Mouse (Mus musculus): ENCODE measurements around the gene Itgb5. TPM values are rescaled to one million over a fixed set of nuclear protein-coding genes. Genes with fewer than 3 reads are reported as not detected.

Itgb5 gene
- total and polyA plus RNA-seq, 3 experiments = 0.85 to 20.1 (median 1.8) TPM

DNA sequence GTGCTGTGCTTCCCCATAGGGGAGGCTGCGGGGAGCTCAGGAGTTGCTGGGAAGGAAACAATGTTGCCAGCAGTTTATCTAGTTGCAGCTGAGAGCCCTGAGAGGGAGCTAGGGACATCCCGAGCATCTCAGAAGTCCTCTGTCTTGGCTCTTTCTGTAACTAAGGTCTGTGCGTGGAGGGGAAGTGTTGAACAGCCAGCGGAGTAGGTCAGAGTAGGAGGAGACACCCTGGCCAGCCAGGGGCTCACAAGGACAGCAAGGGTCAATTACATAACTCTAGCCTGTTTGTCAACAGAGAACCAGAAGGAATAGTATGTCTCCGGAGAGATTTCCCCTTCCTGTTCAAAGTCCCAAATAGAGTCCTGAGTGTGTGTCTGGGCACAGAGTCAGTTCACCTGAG, 102.7 kb downstream of the Itgb5 start:
- no peaks in the 10 kb centered on the region for H3K36me3 ChIP-seq (replicated peaks in 1 of 2; ENCODE audit: control insufficient read depth in 1 of 2, insufficient read depth in 1 of 2, low read length in 1 of 2)
- H3K4me2 ChIP-seq (ENCODE audit: insufficient read depth, low read depth, poor library complexity, severe bottlenecking) = no peak overlapping the region
- H3K27ac ChIP-seq (ENCODE audit: insufficient read depth, low read depth) = no peak overlapping the region
- no peak overlapping the region for H3K9ac ChIP-seq (ENCODE audit: insufficient read depth, low read depth)
- in situ Hi-C loops (cut with MboI; ENCODE audit: low pct_ligation_motif_present, low pct_unique_long_range_greater_than_20kb, low sequenced_read_pairs) = no loop called here
- H3K27me3 ChIP-seq (replicated peaks) = peaks cover 48% of the 10 kb centered on the region
- no peak overlapping the region for H3K4me3 ChIP-seq (replicated peaks in 1 of 3; ENCODE audit: low read depth in 2 of 3, low read length in 2 of 3, poor library complexity in 1 of 3)
- H3K9me3 ChIP-seq (replicated peaks; ENCODE audit: low read length) = peaks cover 2% of the 10 kb centered on the region
- no peaks in the 10 kb centered on the region for H3K4me1 ChIP-seq (ENCODE audit: control insufficient read depth in 1 of 2, insufficient read depth in 2 of 2)
- dilution Hi-C loops (cut with MboI; ENCODE audit: extremely low pct_ligation_motif_present, extremely low pct_unique_long_range_greater_than_20kb, low sequenced_read_pairs) = no loop called here
- TF ChIP-seq GABPA (IDR thresholded peaks at IDR 0.05; ENCODE audit: insufficient replicate concordance, low read depth, low read length) = no peak
- no peak for TF ChIP-seq NELFE (IDR thresholded peaks at IDR 0.05; ENCODE audit: low read depth, low read length)
- TF ChIP-seq MYC (IDR thresholded peaks at IDR 0.05; ENCODE audit: low read depth, low read length) = no peak
- TF ChIP-seq PAX5 (IDR thresholded peaks at IDR 0.05; ENCODE audit: low read length) = no peak
- no peak for TF ChIP-seq ZNF384 (IDR thresholded peaks at IDR 0.05; ENCODE audit: low read depth, low read length)
- no peak for TF ChIP-seq CHD1 (IDR thresholded peaks at IDR 0.05; ENCODE audit: low read depth, low read length)
- TF ChIP-seq HCFC1 (IDR thresholded peaks at IDR 0.05; ENCODE audit: low read depth, low read length) = no peak
- no peak for TF ChIP-seq MAZ (IDR thresholded peaks at IDR 0.05; ENCODE audit: low read depth, low read length)
- no peak for TF ChIP-seq POLR2A (IDR thresholded peaks at IDR 0.05; ENCODE audit: low read depth, low read length)
- no peak for TF ChIP-seq MAFK (IDR thresholded peaks at IDR 0.05; ENCODE audit: insufficient replicate concordance, low read length)
- no peaks in the 10 kb centered on the region for H3K79me2 ChIP-seq (replicated peaks; ENCODE audit: control insufficient read depth, extremely low read depth, insufficient read depth, poor library complexity, severe bottlenecking)
- no peak for DNase-seq (ENCODE audit: extremely low read depth)

DNA sequence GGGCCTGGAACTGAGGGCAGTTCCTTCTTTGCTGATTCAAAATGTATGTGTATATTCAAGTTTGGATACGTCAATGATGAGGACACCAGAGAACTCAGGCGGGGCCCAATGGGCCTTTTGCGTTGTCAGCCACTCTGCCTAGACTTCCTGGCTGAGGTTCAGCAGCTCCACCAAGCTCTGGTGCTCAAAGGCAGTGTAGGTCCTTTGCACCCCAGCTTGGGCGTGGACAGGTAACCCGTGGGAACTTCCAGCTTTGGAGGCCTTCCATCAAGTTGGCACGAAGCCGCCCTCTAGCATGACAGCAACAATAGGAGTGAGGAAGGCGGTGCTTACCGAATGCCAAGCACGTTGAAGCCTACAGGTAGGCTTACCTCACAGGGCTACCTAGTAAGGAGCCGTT, 103.9 kb downstream of the Itgb5 start:
- no peaks in the 10 kb centered on the region for H3K4me1 ChIP-seq (ENCODE audit: control insufficient read depth in 1 of 2, insufficient read depth in 2 of 2)
- peaks cover 47% of the 10 kb centered on the region for H3K27me3 ChIP-seq (replicated peaks)

GRCm38 (mm10) chr16:33934701-33935406, 105.4 kb downstream of the Itgb5 start:
- H3K4me3 ChIP-seq (replicated peaks in 1 of 3; ENCODE audit: low read depth in 2 of 3, low read length in 2 of 3, poor library complexity in 1 of 3) = no peak overlapping the region
- peaks cover 34% of the 10 kb centered on the region for H3K27me3 ChIP-seq (replicated peaks)
- H3K79me2 ChIP-seq (replicated peaks; ENCODE audit: control insufficient read depth, extremely low read depth, insufficient read depth, poor library complexity, severe bottlenecking) = no peaks in the 10 kb centered on the region
- H3K27ac ChIP-seq (ENCODE audit: insufficient read depth, low read depth) = no peak overlapping the region
- H3K4me1 ChIP-seq (ENCODE audit: control insufficient read depth in 1 of 2, insufficient read depth in 2 of 2) = no peaks in the 10 kb centered on the region
- dilution Hi-C loops (cut with MboI; ENCODE audit: extremely low pct_ligation_motif_present, extremely low pct_unique_long_range_greater_than_20kb, low sequenced_read_pairs) = no loop called here
- no peak overlapping the region for H3K9ac ChIP-seq (ENCODE audit: insufficient read depth, low read depth)
- TF ChIP-seq MYC (IDR thresholded peaks at IDR 0.05; ENCODE audit: low read depth, low read length) (no peak), PAX5 (IDR thresholded peaks at IDR 0.05; ENCODE audit: low read length) (no peak), JUND (conservative IDR thresholded peaks at IDR 0.05; ENCODE audit: low read depth, low read length) (no peak), MAZ (IDR thresholded peaks at IDR 0.05; ENCODE audit: low read depth, low read length) (no peak), POLR2A (IDR thresholded peaks at IDR 0.05; ENCODE audit: low read depth, low read length) (no peak), GABPA (IDR thresholded peaks at IDR 0.05; ENCODE audit: insufficient replicate concordance, low read depth, low read length) (no peak), RCOR1 (conservative IDR thresholded peaks at IDR 0.05; ENCODE audit: low read depth, low read length) (no peak), MEF2A (IDR thresholded peaks at IDR 0.05; ENCODE audit: borderline replicate concordance, low read depth, low read length) (no peak), HCFC1 (IDR thresholded peaks at IDR 0.05; ENCODE audit: low read depth, low read length) (no peak), TCF12 (IDR thresholded peaks at IDR 0.05; ENCODE audit: low read depth, low read length) (no peak), ZKSCAN1 (IDR thresholded peaks at IDR 0.05; ENCODE audit: borderline replicate concordance, low read depth, low read length) (no peak), ELF1 (IDR thresholded peaks at IDR 0.05; ENCODE audit: low read depth, low read length) (no peak), SIN3A (IDR thresholded peaks at IDR 0.05; ENCODE audit: low read length) (no peak), MXI1 (IDR thresholded peaks at IDR 0.05; ENCODE audit: low read depth, low read length) (no peak), CTCF (conservative IDR thresholded peaks at IDR 0.05 in 1 of 2, IDR thresholded peaks at IDR 0.05 in 1 of 2; ENCODE audit: low read depth in 2 of 2, low read length in 2 of 2) (no peak)
- H3K4me2 ChIP-seq (ENCODE audit: insufficient read depth, low read depth, poor library complexity, severe bottlenecking) = no peak overlapping the region
- H3K36me3 ChIP-seq (replicated peaks in 1 of 2; ENCODE audit: control insufficient read depth in 1 of 2, insufficient read depth in 1 of 2, low read length in 1 of 2) = no peaks in the 10 kb centered on the region
- DNase-seq (ENCODE audit: extremely low read depth) = no peak
- in situ Hi-C loops (cut with MboI; ENCODE audit: low pct_ligation_motif_present, low pct_unique_long_range_greater_than_20kb, low sequenced_read_pairs) = no loop called here
- peaks cover 2% of the 10 kb centered on the region for H3K9me3 ChIP-seq (replicated peaks; ENCODE audit: low read length)

More for the DNA sequence above, 103.9 kb downstream of the Itgb5 start:
- dilution Hi-C loops (cut with MboI; ENCODE audit: extremely low pct_ligation_motif_present, extremely low pct_unique_long_range_greater_than_20kb, low sequenced_read_pairs) = no loop called here
- peaks cover 2% of the 10 kb centered on the region for H3K9me3 ChIP-seq (replicated peaks; ENCODE audit: low read length)
- no peak overlapping the region for H3K9ac ChIP-seq (ENCODE audit: insufficient read depth, low read depth)
- no peaks in the 10 kb centered on the region for H3K79me2 ChIP-seq (replicated peaks; ENCODE audit: control insufficient read depth, extremely low read depth, insufficient read depth, poor library complexity, severe bottlenecking)
- no peak overlapping the region for H3K4me2 ChIP-seq (ENCODE audit: insufficient read depth, low read depth, poor library complexity, severe bottlenecking)
- no peaks in the 10 kb centered on the region for H3K36me3 ChIP-seq (replicated peaks in 1 of 2; ENCODE audit: control insufficient read depth in 1 of 2, insufficient read depth in 1 of 2, low read length in 1 of 2)
- in situ Hi-C loops (cut with MboI; ENCODE audit: low pct_ligation_motif_present, low pct_unique_long_range_greater_than_20kb, low sequenced_read_pairs) = no loop called here
- TF ChIP-seq ZKSCAN1 (IDR thresholded peaks at IDR 0.05; ENCODE audit: borderline replicate concordance, low read depth, low read length) = no peak
- no peak overlapping the region for H3K4me3 ChIP-seq (replicated peaks in 1 of 3; ENCODE audit: low read depth in 2 of 3, low read length in 2 of 3, poor library complexity in 1 of 3)
- no peak for DNase-seq (ENCODE audit: extremely low read depth)
- H3K27ac ChIP-seq (ENCODE audit: insufficient read depth, low read depth) = no peak overlapping the region

All from CH12.LX (cell line).